Mouse (Mus musculus) MEL (cell line): ENCODE results near the gene P4ha2.

ENCODE experiments used
- CTCF ChIP-seq, 3 experiments: IDR thresholded peaks in 2 of 3; conservative IDR thresholded peaks in 1 of 3; 2 replicates each; pipeline ENCODE4 v1.5.1; 2011 to 2012; ENCODE audit warnings: low read length in 3 of 3, low read depth in 2 of 3, mild to moderate bottlenecking in 2 of 3, improper control_type of control experiment in 1 of 3, inconsistent platforms in 1 of 3, mixed read lengths in 1 of 3, moderate library complexity in 1 of 3; ENCODE audit not compliant: control insufficient read depth in 1 of 3, insufficient read depth in 1 of 3, poor library complexity in 1 of 3, severe bottlenecking in 1 of 3
- ELF1 ChIP-seq: IDR thresholded peaks from 2 replicates; pipeline ENCODE4 v1.6.1; 2014; ENCODE audit warnings: low read depth, mild to moderate bottlenecking, inconsistent platforms, low read length, improper control_type of control experiment, moderate library complexity
- SMC3 ChIP-seq: IDR thresholded peaks from 2 replicates; pipeline ENCODE4 v1.6.1; 2011; ENCODE audit warnings: low read depth, low read length, improper control_type of control experiment

DNA sequence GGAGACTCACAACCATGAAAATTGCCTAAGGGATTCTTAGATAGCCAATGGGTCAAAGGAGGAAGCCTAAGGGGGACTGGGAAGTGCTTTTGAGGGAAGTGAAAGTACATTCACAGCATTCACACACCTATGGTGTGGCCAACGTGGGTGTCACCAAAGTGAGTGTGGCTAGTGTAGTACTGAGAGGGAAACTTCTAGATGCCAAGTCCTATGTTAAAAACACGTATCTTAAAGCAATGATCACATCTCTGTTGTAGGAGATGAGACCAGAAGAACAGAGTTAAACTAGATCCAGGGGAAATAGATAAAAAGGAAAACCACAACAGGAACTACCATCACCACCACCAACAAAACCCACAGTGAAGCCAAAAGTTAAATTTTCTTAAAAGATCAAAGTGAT is 61.0 kb downstream of the P4ha2 start:
- no peak for TF ChIP-seq SMC3
- TF ChIP-seq CTCF (IDR thresholded peaks at IDR 0.05 in 2 of 3, conservative IDR thresholded peaks at IDR 0.05 in 1 of 3; ENCODE audit: control insufficient read depth in 1 of 3, insufficient read depth in 1 of 3, low read depth in 2 of 3, low read length in 3 of 3, poor library complexity in 1 of 3, severe bottlenecking in 1 of 3): no peak
- TF ChIP-seq ELF1: no peak
